Mouse (Mus musculus): Measurements from ENCODE around the gene Add3. TPM values are rescaled to one million over a fixed set of nuclear protein-coding genes. Genes with fewer than 3 reads are reported as not detected.

The Add3 gene
- polyA plus RNA-seq, 1 experiment, result 19.4 TPM

GRCm38 (mm10) chr19:53226651-53227050 lies 86.4 kb downstream of the Add3 start:
- H3K4me3 ChIP-seq (ENCODE audit: insufficient read depth, low read length), result no peak overlapping the region

GRCm38 (mm10) chr19:53228064-53228794 lies 88.0 kb downstream of the Add3 start:
- H3K4me3 ChIP-seq (ENCODE audit: insufficient read depth, low read length), result no peak overlapping the region
- no peaks in the 10 kb centered on the region for H3K4me1 ChIP-seq (ENCODE audit: control insufficient read depth, insufficient read depth, low read length)
- H3K27ac ChIP-seq (ENCODE audit: insufficient read depth, low read length), result no peak overlapping the region
- no peak for TF ChIP-seq POLR2A (IDR thresholded peaks at IDR 0.05; ENCODE audit: low read depth, low read length)
- TF ChIP-seq CTCF (IDR thresholded peaks at IDR 0.05; ENCODE audit: borderline replicate concordance, insufficient read depth, low read length), result no peak

More at GRCm38 (mm10) chr19:53226651-53227050, 86.4 kb downstream of the Add3 start:
- no peak overlapping the region for H3K27ac ChIP-seq (ENCODE audit: insufficient read depth, low read length)
- TF ChIP-seq CTCF (IDR thresholded peaks at IDR 0.05; ENCODE audit: borderline replicate concordance, insufficient read depth, low read length) (no peak), POLR2A (IDR thresholded peaks at IDR 0.05; ENCODE audit: low read depth, low read length) (no peak)
- H3K4me1 ChIP-seq (ENCODE audit: control insufficient read depth, insufficient read depth, low read length), result no peaks in the 10 kb centered on the region

- Histone ChIP-seq H3K4me1 (ENCODE audit: control insufficient read depth, insufficient read depth, low read length) (no peaks in the 10 kb centered on the region), H3K27ac (ENCODE audit: insufficient read depth, low read length) (no peak overlapping the region), H3K4me3 (ENCODE audit: insufficient read depth, low read length) (no peak overlapping the region)
- TF ChIP-seq POLR2A (IDR thresholded peaks at IDR 0.05; ENCODE audit: low read depth, low read length), result no peak
- no peak for TF ChIP-seq CTCF (IDR thresholded peaks at IDR 0.05; ENCODE audit: borderline replicate concordance, insufficient read depth, low read length)
Observed at GRCm38 (mm10) chr19:53230942-53231815, 90.9 kb downstream of the Add3 start.

- TF ChIP-seq CTCF (IDR thresholded peaks at IDR 0.05; ENCODE audit: borderline replicate concordance, insufficient read depth, low read length), result no peak
Observed at GRCm38 (mm10) chr19:53233586-53233985, 93.3 kb downstream of the Add3 start.

GRCm38 (mm10) chr19:53241806-53242205 lies 101.6 kb downstream of the Add3 start:
- no peak overlapping the region for H3K4me3 ChIP-seq (ENCODE audit: insufficient read depth, low read length)
- no peak for TF ChIP-seq CTCF (IDR thresholded peaks at IDR 0.05; ENCODE audit: borderline replicate concordance, insufficient read depth, low read length)
- TF ChIP-seq POLR2A (IDR thresholded peaks at IDR 0.05; ENCODE audit: low read depth, low read length), result no peak
- H3K4me1 ChIP-seq (ENCODE audit: control insufficient read depth, insufficient read depth, low read length), result no peaks in the 10 kb centered on the region
- no peak overlapping the region for H3K27ac ChIP-seq (ENCODE audit: insufficient read depth, low read length)

More at GRCm38 (mm10) chr19:53233586-53233985, 93.3 kb downstream of the Add3 start:
- no peak overlapping the region for H3K27ac ChIP-seq (ENCODE audit: insufficient read depth, low read length)
- no peaks in the 10 kb centered on the region for H3K4me1 ChIP-seq (ENCODE audit: control insufficient read depth, insufficient read depth, low read length)
- no peak overlapping the region for H3K4me3 ChIP-seq (ENCODE audit: insufficient read depth, low read length)

DNA sequence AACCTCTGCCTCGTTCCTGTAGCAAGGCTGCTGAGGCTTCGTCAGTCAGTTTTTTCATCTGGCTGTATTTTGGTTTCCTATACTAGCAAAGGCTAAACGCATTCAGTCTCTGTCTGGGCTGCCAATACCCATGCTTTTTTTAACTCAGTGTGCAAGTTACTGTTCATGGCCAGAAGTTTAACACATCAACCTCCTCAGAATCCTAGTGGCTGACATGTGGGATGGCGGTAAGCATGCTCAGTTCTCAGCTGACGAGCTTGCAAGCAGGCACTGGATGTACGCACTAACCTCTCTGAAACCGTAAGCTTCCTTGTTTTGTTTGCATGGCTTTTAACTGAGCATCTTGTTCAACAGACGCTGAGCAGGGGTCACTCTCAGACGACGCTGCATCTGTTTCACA lies 103.7 kb downstream of the Add3 start:
- no peak overlapping the region for H3K27ac ChIP-seq (ENCODE audit: insufficient read depth, low read length)
- H3K4me1 ChIP-seq (ENCODE audit: control insufficient read depth, insufficient read depth, low read length), result no peaks in the 10 kb centered on the region
- no peak overlapping the region for H3K4me3 ChIP-seq (ENCODE audit: insufficient read depth, low read length)
- TF ChIP-seq POLR2A (IDR thresholded peaks at IDR 0.05; ENCODE audit: low read depth, low read length), result no peak
- no peak for TF ChIP-seq CTCF (IDR thresholded peaks at IDR 0.05; ENCODE audit: borderline replicate concordance, insufficient read depth, low read length)

- Histone ChIP-seq H3K4me3 (ENCODE audit: insufficient read depth, low read length) (no peak overlapping the region), H3K4me1 (ENCODE audit: control insufficient read depth, insufficient read depth, low read length) (no peaks in the 10 kb centered on the region), H3K27ac (ENCODE audit: insufficient read depth, low read length) (no peak overlapping the region)
- TF ChIP-seq CTCF (IDR thresholded peaks at IDR 0.05; ENCODE audit: borderline replicate concordance, insufficient read depth, low read length), result no peak
- TF ChIP-seq POLR2A (IDR thresholded peaks at IDR 0.05; ENCODE audit: low read depth, low read length), result no peak
Observed at GRCm38 (mm10) chr19:53247558-53247957, 107.3 kb downstream of the Add3 start.

DNA sequence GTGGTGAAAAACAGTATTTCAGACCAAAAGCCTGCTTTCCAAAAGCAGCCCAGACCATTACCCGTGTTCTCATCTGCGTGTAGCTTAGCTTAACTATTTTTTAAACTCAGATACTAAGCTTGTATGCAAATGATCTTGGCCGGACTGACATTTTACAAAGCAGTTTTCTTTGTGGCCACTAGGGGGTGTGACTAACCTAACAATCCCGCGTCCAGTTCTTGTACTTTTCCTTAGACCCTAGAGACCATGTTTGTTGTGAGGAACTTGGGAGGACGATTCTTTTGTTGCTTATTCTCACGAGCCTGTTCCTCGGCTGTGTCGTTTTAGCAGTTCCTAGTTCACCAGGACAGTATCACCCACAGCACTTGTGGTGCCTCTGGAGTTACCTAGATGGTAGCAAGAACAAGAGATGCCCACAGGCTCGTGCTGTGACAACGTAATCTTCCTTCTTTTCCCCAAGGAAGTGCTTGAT lies 107.8 kb downstream of the Add3 start:
- H3K27ac ChIP-seq (ENCODE audit: insufficient read depth, low read length), result no peak overlapping the region
- no peak overlapping the region for H3K4me3 ChIP-seq (ENCODE audit: insufficient read depth, low read length)
- TF ChIP-seq POLR2A (IDR thresholded peaks at IDR 0.05; ENCODE audit: low read depth, low read length), result no peak
- no peak for TF ChIP-seq CTCF (IDR thresholded peaks at IDR 0.05; ENCODE audit: borderline replicate concordance, insufficient read depth, low read length)
- H3K4me1 ChIP-seq (ENCODE audit: control insufficient read depth, insufficient read depth, low read length), result no peaks in the 10 kb centered on the region

DNA sequence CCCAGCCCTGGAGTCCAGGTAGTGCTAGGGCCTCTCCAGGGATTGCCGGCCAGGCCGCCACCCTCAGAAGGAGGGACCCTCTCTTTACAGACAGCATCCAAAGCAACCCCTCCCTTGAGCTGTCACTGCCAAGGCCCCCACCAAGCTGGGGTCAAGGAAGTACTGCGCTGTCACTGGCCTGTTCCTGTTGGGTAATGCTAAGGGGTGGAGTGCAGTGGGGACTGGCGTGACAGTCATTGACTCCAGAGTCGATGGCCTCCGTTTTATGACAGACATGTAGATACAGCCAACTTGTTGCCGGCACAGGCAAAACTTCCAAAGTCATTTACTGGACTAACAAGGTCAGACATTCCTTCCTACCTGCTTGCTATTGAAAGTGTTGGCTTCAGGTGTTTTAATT lies 110.8 kb downstream of the Add3 start:
- TF ChIP-seq CTCF (IDR thresholded peaks at IDR 0.05; ENCODE audit: borderline replicate concordance, insufficient read depth, low read length), result no peak

DNA sequence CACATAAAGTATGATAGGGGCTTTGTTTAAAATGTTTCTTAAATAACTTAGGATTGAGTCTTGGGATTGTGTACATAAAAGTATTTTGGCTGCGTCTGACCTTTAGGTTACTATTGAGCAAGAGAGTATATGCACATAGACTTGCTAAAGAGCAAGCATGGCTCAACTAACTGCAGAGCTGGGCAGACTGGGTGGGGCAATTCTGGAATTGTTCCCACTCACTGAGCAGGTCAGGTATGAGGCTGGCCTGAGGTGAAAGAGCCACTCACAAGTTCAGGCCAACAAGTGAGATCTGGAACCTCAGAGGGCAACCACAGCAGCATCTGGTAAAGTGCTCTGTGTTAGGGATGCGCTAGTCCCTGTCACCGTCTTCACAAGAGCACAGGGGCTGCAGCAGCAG lies 111.4 kb downstream of the Add3 start:
- TF ChIP-seq POLR2A (IDR thresholded peaks at IDR 0.05; ENCODE audit: low read depth, low read length) (no peak), CTCF (IDR thresholded peaks at IDR 0.05; ENCODE audit: borderline replicate concordance, insufficient read depth, low read length) (no peak)
- no peaks in the 10 kb centered on the region for H3K4me1 ChIP-seq (ENCODE audit: control insufficient read depth, insufficient read depth, low read length)
- no peak overlapping the region for H3K27ac ChIP-seq (ENCODE audit: insufficient read depth, low read length)
- H3K4me3 ChIP-seq (ENCODE audit: insufficient read depth, low read length), result no peak overlapping the region

More for the DNA sequence above, 110.8 kb downstream of the Add3 start:
- H3K4me1 ChIP-seq (ENCODE audit: control insufficient read depth, insufficient read depth, low read length), result no peaks in the 10 kb centered on the region
- no peak overlapping the region for H3K27ac ChIP-seq (ENCODE audit: insufficient read depth, low read length)
- no peak overlapping the region for H3K4me3 ChIP-seq (ENCODE audit: insufficient read depth, low read length)

Measured in embryonic fibroblast, embryonic 13.5 days (primary cell).